Mouse (Mus musculus): ENCODE results near the gene Garnl3.

GRCm38 (mm10) chr2:33080166-33080565 lies 51.3 kb downstream of the Garnl3 start:
- TF ChIP-seq CTCF (IDR thresholded peaks at IDR 0.05; ENCODE audit: low read depth) (no peak), EP300 (IDR thresholded peaks at IDR 0.05; ENCODE audit: low read depth) (no peak)

Measured in liver, postnatal 0 days (tissue).